Mouse (Mus musculus) stomach, embryonic 14.5 days (tissue): Measurements from ENCODE around the gene Fibp. TPM values are rescaled to one million over a fixed set of nuclear protein-coding genes. Genes with fewer than 3 reads are reported as not detected.

Source experiments
- ATAC-seq: fragments of 200-750 bp; cut with Nextera tagmentation; 2 replicates; pipeline ENCODE4 v1.8.0; 2017; ENCODE audit warnings: low read depth, moderate TSS enrichment; ENCODE audit not compliant: insufficient number of reproducible peaks, insufficient read depth, low FRiP score
- H3K27ac ChIP-seq: fragments of 300-500 bp; sonication (generic); 2 replicates; pipeline ENCODE4 v1.5.1; 2014; ENCODE audit warnings: mild to moderate bottlenecking, low read length, moderate library complexity, mixed read lengths
- H3K27me3 ChIP-seq: fragments of 300-500 bp; sonication (generic); 2 replicates; pipeline ENCODE4 v1.6.1; 2014; ENCODE audit warnings: low read length, control low read depth, mixed read lengths; ENCODE audit not compliant: control insufficient read depth, insufficient read depth
- H3K36me3 ChIP-seq: fragments of 300-500 bp; sonication (generic); 2 replicates; pipeline ENCODE4 v1.6.1; 2014; ENCODE audit warnings: mild to moderate bottlenecking, control low read depth, low read length, moderate library complexity, mixed read lengths; ENCODE audit not compliant: control insufficient read depth, insufficient read depth
- H3K4me1 ChIP-seq: fragments of 300-500 bp; sonication (generic); 2 replicates; pipeline ENCODE4 v1.6.1; 2014; ENCODE audit warnings: low read length, control low read depth, mixed read lengths; ENCODE audit not compliant: control insufficient read depth, insufficient read depth
- H3K4me2 ChIP-seq: fragments of 300-500 bp; sonication (generic); replicated peaks from 2 replicates; pipeline ENCODE4 v1.6.1; 2014; ENCODE audit warnings: low read depth, low read length, control low read depth
- H3K4me3 ChIP-seq: fragments of 300-500 bp; sonication (generic); 2 replicates; pipeline ENCODE4 v1.5.1; 2014; ENCODE audit warnings: low read depth, low read length, control low read depth
- H3K9ac ChIP-seq: fragments of 300-500 bp; sonication (generic); replicated peaks from 2 replicates; pipeline ENCODE4 v1.6.1; 2014; ENCODE audit warnings: low read depth, mild to moderate bottlenecking, control low read depth, low read length, moderate library complexity, mixed read lengths
- H3K9me3 ChIP-seq: fragments of 300-500 bp; sonication (generic); 2 replicates; pipeline ENCODE4 v1.6.1; 2016; ENCODE audit warnings: low read depth, low read length, control low read depth; ENCODE audit not compliant: control insufficient read depth
- WGBS: fragments of 180-500 bp; shearing (Covaris S2); extraction: QIAGEN DNeasy Blood & Tissue Kit; methylation state at CpG from one replicate; pipeline ENCODE4 v1.1.7; 2014; 5-methylcytosine and 5-hydroxymethylcytosine counted together
- polyA plus RNA-seq: library from polyadenylated mRNA; unstranded; fragments of >200 nt; fragmentation: Nextera tagmentation; extraction: Ambion mirVana; gene quantifications from 2 replicates; pipeline ENCODE4 v1.2.1, GENCODE M21; 2014

The Fibp gene
- polyA plus RNA-seq, 1 experiment from 2014 or later = 130 TPM

DNA sequence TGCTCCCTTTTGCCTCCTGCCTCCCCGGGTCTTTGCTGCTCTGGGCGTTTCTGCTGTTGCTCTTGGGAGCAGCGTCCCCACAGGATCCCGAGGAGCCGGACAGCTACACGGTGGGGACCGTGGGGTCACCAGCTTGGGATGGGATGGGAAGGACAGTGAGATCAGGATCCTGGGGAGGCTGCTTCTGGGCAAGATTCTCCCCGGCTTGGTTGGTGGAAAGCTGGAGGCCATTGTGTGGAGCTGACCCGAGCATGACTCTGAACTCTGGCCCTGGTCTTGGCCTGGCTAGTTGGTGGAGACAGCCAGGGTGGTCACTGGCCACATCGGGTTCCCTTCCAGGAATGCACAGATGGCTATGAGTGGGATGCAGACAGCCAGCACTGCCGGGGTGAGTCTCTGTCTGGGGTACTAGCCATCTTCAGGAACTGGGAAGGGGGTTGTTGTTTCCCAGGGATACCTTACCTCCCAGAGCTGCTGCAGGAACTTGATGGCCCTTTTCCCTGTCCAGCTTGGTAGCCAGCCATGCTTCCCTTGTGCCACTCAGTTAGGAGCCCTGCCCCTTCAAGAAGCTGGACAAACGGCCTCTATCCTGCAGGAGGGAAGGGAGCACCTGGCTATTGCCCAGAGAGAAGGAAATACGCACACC lies 14.8 kb downstream of the Fibp start:
- H3K27ac ChIP-seq = peak overlapping the region; percentile 90
- peak overlapping the region; percentile 82 for H3K4me2 ChIP-seq
- H3K36me3 ChIP-seq = peaks cover 11% of the 10 kb centered on the region; the same call in 1 of the 2 replicates
- H3K27me3 ChIP-seq = no peaks in the 10 kb centered on the region
- no peaks in the 10 kb centered on the region for H3K9me3 ChIP-seq
- H3K4me3 ChIP-seq = peak overlapping the region; percentile 55
- no peak for ATAC-seq
- H3K4me1 ChIP-seq = peaks cover 5% of the 10 kb centered on the region
- WGBS = 13% methylated on average over 13 of the region's 13 CpGs
- peak overlapping the region; percentile 70 for H3K9ac ChIP-seq

DNA sequence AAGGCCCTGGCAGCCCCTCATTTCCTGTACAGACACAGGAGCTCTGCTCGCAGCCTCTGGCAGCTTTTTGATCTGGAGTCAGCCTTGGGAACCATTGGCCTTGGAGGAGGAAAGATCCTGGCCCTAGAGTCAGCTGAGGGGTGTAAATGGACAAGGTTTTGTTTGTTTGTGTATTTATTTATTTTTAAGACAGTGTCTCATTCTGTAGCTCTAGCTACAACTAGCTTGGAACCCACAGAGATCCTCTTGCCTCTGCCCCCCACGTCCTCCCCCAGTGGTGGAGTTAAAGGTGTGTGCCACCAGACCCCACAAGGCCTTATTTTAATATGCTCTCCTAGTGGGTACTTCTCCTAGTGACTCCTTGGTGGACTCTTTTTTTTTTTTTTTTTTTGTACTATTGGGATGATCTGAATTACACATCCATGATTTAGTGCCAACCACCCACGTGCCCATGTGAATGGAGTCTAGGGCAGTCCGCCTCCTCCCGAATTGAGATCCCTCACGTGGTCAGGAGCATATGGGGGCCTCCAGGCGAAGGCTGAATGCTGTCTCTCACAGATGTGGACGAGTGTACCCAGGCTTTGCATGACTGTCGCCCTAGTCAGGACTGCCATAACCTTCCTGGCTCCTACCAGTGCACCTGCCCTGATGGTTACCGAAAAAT lies 16.7 kb downstream of the Fibp start:
- H3K4me3 ChIP-seq = no peak overlapping the region
- no peak overlapping the region for H3K9ac ChIP-seq
- no peak overlapping the region for H3K27ac ChIP-seq
- H3K4me1 ChIP-seq = peaks cover 5% of the 10 kb centered on the region
- no peaks in the 10 kb centered on the region for H3K27me3 ChIP-seq
- peaks cover 17% of the 10 kb centered on the region for H3K36me3 ChIP-seq
- H3K4me2 ChIP-seq = no peak overlapping the region
- WGBS = 90% methylated on average over 10 of the region's 10 CpGs
- no peak for ATAC-seq
- no peaks in the 10 kb centered on the region for H3K9me3 ChIP-seq

DNA sequence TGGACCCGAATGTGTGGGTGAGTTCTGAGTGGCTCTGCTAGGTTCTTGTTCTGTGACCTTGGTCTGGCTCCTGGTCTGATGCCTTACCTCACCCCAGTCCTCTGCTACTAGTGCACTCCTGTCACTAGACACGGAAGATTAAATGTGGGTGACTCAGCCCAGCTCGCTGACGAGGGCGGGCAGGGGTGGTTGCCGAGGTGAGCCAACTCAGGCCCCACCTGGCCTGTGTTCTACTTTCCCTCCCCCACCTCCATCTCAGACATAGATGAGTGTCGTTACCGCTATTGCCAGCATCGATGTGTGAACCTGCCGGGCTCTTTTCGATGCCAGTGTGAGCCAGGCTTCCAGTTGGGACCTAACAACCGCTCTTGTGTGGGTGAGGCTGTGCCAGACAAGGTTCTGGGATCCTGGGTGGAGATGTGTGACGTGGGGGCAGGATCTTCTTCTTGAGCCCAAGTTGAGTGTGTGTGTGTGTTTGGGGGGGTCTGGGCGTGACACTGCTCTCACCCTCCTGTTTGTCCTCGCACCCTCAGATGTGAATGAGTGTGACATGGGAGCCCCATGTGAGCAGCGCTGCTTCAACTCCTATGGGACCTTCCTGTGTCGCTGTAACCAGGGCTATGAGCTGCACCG lies 17.4 kb downstream of the Fibp start:
- 87% methylated on average over 18 of the region's 18 CpGs for WGBS
- H3K36me3 ChIP-seq = peaks cover 23% of the 10 kb centered on the region

DNA sequence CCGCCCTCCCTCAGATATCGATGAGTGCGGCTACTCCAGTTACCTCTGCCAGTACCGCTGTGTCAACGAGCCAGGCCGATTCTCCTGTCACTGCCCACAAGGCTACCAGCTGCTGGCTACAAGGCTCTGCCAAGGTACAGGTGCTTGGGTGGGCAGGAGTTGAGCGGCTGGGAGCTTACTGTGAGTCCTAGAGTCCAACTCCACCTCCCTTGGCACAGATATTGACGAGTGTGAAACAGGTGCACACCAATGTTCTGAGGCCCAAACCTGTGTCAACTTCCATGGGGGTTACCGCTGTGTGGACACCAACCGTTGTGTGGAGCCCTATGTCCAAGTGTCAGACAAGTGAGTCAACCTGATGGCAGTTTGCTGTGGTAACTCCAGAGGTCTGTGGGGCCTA lies 19.6 kb downstream of the Fibp start:
- H3K27ac ChIP-seq = no peak overlapping the region
- H3K9me3 ChIP-seq = no peaks in the 10 kb centered on the region
- WGBS = 91% methylated on average over 10 of the region's 10 CpGs
- H3K27me3 ChIP-seq = no peaks in the 10 kb centered on the region
- peaks cover 5% of the 10 kb centered on the region for H3K4me1 ChIP-seq
- no peak overlapping the region for H3K4me3 ChIP-seq
- ATAC-seq = no peak
- H3K36me3 ChIP-seq = peaks cover 42% of the 10 kb centered on the region
- no peak overlapping the region for H3K4me2 ChIP-seq
- no peak overlapping the region for H3K9ac ChIP-seq

More for the DNA sequence above, 17.4 kb downstream of the Fibp start:
- no peak for ATAC-seq
- Histone ChIP-seq H3K4me3 (no peak overlapping the region), H3K27me3 (no peaks in the 10 kb centered on the region), H3K4me1 (peaks cover 5% of the 10 kb centered on the region), H3K4me2 (no peak overlapping the region), H3K9ac (no peak overlapping the region), H3K9me3 (no peaks in the 10 kb centered on the region), H3K27ac (no peak overlapping the region)

DNA sequence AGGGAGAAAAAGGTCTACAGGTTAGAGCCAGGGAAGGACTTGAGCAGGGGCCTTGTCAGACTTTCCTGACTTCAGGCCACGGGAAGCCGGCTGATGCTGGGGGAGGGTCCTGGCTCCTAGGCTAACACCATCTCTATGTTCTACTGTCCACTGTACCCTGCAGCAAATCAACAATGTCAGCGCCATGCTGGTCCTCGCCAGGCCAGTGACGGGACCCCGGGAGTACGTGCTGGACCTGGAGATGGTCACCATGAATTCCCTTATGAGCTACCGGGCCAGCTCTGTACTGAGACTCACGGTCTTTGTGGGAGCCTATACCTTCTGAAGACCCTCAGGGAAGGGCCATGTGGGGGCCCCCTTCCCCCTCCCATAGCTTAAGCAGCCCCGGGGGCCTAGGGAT lies 21.0 kb downstream of the Fibp start:
- WGBS = 90% methylated on average over 10 of the region's 10 CpGs
- ATAC-seq = no peak
- Histone ChIP-seq H3K27me3 (no peaks in the 10 kb centered on the region), H3K9me3 (no peaks in the 10 kb centered on the region), H3K27ac (no peak overlapping the region), H3K36me3 (peaks cover 53% of the 10 kb centered on the region), H3K9ac (no peak overlapping the region), H3K4me3 (no peak overlapping the region), H3K4me2 (no peak overlapping the region), H3K4me1 (0 out of 2 replicates have a peak, but pooled peaks cover under 1% of the 10 kb centered on the region)

DNA sequence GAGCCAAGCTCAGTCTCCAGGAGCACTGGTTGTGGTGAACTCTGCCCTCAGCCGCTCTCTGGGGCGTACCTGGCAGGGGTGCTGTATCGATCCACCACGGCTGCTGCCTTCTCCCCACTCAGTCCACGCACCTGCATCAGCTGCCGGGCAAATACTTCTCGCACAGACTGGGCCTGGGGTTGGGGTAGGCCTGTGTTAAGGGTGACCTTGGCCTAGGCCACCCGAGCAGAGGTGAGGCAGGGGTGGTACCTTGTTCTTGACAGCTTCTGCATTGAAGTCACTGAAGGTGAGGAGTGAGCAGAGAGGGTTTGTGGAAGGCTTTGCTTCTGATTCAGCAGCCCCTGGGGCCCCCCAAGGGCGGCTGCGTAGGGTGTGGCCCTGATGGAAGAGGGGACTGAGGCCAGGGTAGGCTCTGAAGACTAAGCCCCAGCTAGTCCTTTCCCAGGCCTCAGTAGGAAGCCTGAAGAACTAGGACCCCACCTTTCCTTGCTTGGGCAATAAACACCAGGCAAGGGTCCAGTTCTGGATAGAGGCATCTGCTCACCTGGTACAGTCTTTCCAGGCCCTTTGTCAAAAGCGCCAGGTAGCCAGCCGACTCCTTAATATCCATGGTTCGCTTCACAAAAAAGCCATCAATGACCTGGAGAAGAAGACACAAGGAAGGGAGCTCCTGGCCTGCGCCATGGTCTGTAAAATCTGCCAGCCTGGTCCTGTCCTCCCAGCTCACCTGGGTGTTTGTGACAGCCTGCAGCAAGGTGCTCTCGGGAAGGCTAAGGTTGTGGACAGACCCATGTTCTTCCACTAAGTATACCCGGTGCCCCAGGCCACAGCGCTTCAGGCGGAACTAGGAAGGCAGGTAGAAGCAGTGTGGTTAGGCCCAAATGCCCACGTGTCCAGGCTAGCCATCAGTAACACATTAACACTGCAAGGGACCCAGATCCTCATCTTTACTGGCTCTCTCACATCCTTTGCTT lies 23.3 kb downstream of the Fibp start:
- peaks cover 47% of the 10 kb centered on the region for H3K36me3 ChIP-seq
- H3K27ac ChIP-seq = no peak overlapping the region
- H3K4me1 ChIP-seq = peaks cover 12% of the 10 kb centered on the region
- H3K9me3 ChIP-seq = no peaks in the 10 kb centered on the region
- no peak overlapping the region for H3K9ac ChIP-seq
- ATAC-seq = no peak
- no peaks in the 10 kb centered on the region for H3K27me3 ChIP-seq
- WGBS = 91% methylated on average over 19 of the region's 19 CpGs
- no peak overlapping the region for H3K4me2 ChIP-seq
- no peak overlapping the region for H3K4me3 ChIP-seq

DNA sequence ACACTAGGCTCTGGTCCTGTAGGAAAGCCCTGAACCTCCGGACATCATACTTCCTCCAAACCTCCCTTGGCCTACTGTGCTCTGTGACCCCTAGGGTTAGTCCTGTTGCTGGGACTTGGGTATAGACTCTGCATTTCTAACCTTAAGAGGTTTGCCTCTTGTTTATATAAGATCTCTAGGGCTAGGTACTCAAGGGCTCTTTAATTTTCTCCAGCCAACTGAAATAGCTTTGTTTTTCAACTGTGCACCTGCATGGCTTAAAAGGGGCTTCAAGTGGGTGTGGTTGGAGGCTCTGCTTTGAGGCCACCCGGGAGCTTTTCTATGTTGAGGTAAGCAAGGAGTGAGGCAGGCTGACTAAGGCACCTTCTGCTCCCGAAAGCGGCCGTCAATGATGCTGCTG lies 24.1 kb downstream of the Fibp start:
- no peak for ATAC-seq
- no peak overlapping the region for H3K9ac ChIP-seq
- H3K4me1 ChIP-seq = peaks cover 15% of the 10 kb centered on the region
- H3K27ac ChIP-seq = no peak overlapping the region
- 90% methylated on average over 5 of the region's 5 CpGs for WGBS
- no peaks in the 10 kb centered on the region for H3K27me3 ChIP-seq
- peaks cover 43% of the 10 kb centered on the region for H3K36me3 ChIP-seq
- no peaks in the 10 kb centered on the region for H3K9me3 ChIP-seq
- no peak overlapping the region for H3K4me2 ChIP-seq
- no peak overlapping the region for H3K4me3 ChIP-seq

DNA sequence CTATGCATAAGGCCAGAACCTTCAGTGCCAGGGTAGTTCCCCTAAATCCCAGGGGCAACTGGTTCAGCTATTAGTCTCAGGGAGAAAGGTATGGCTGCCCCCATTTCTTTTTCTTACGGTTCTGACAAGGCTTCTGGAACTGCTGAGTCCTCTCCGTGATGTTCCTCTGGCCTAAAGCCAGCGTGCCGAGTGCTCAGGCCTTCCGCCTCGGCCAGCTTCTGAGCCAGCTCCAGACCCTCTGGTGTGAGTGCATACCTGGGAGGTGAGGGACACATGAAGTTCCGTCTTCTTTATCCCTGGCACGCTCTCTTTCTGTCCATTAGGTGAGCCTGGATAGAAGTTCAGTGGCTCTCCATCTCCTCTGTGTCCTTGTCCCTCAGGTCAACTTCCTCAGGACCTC lies 25.0 kb downstream of the Fibp start:
- Histone ChIP-seq H3K9me3 (no peaks in the 10 kb centered on the region), H3K4me3 (no peak overlapping the region), H3K9ac (no peak overlapping the region), H3K4me2 (no peak overlapping the region), H3K36me3 (peaks cover 40% of the 10 kb centered on the region), H3K27ac (no peak overlapping the region), H3K27me3 (no peaks in the 10 kb centered on the region), H3K4me1 (peaks cover 17% of the 10 kb centered on the region)
- no peak for ATAC-seq
- 87% methylated on average over 8 of the region's 8 CpGs for WGBS
